Mouse (Mus musculus) myocyte (in vitro differentiated cells): Measurements from ENCODE around the gene Pla2g4b.

Source experiments
- CEBPB ChIP-seq: IDR thresholded peaks from 2 replicates; pipeline ENCODE4 v1.6.1; 2011; ENCODE audit warnings: mild to moderate bottlenecking, moderate library complexity; ENCODE audit not compliant: poor library complexity, insufficient read depth, severe bottlenecking
- MAX ChIP-seq: IDR thresholded peaks from one replicate; pipeline ENCODE4 v1.6.1; 2011; ENCODE audit warnings: low read depth, mild to moderate bottlenecking, control low read depth
- POLR2A ChIP-seq: IDR thresholded peaks from one replicate; pipeline ENCODE4 v1.6.1; 2011; ENCODE audit warnings: low read depth, mild to moderate bottlenecking, control low read depth, moderate library complexity; ENCODE audit not compliant: insufficient read length
- SRF ChIP-seq: IDR thresholded peaks from one replicate; pipeline ENCODE4 v1.6.1; 2011; ENCODE audit warnings: low read depth; ENCODE audit not compliant: control insufficient read depth, insufficient read length
- USF1 ChIP-seq: IDR thresholded peaks from one replicate; pipeline ENCODE4 v1.6.1; 2011; ENCODE audit warnings: low read depth, mild to moderate bottlenecking, control low read depth, moderate library complexity

- TF ChIP-seq POLR2A (no peak), SRF (no peak), MAX (no peak), USF1 (no peak), CEBPB (no peak)
Observed at GRCm38 (mm10) chr2:120024337-120024736, 8.9 kb upstream of the Pla2g4b start.
